Mouse (Mus musculus) gastrocnemius, adult 2 months (tissue): ENCODE data around the gene Adgrl3. TPM values are rescaled to one million over a fixed set of nuclear protein-coding genes. Genes with fewer than 3 reads are reported as not detected.

Source experiments
- DNase-seq: peaks from one replicate; pipeline ENCODE4 v3.0.0; 2022
- H3K27ac ChIP-seq: fragments of 200-600 bp; 2 replicates; pipeline ENCODE4 v1.8.1; 2022; ENCODE audit warnings: mild to moderate bottlenecking
- H3K4me3 ChIP-seq: fragments of 200-600 bp; 2 replicates; pipeline ENCODE4 v1.8.1; 2022; ENCODE audit warnings: mild to moderate bottlenecking, moderate library complexity
- CTCF ChIP-seq: fragments of 200-600 bp; IDR thresholded peaks from 2 replicates; pipeline ENCODE4 v1.8.1; 2022; ENCODE audit warnings: antibody characterized with exemption, mild to moderate bottlenecking, moderate library complexity
- intact Hi-C: fragments of 180-260 bp; cut with DNase I; formaldehyde crosslinking; loops from one replicate; pipeline ENCODE4 v1.15.1; 2025
- total RNA-seq, 2 experiments: library from RNA; stranded (reverse); gene quantifications; 2 replicates each; pipeline ENCODE4 v1.2.3; 2021

Adgrl3 gene
- total RNA-seq, 2 experiments from 2014 or later: 0.51 to 0.73 TPM

DNA sequence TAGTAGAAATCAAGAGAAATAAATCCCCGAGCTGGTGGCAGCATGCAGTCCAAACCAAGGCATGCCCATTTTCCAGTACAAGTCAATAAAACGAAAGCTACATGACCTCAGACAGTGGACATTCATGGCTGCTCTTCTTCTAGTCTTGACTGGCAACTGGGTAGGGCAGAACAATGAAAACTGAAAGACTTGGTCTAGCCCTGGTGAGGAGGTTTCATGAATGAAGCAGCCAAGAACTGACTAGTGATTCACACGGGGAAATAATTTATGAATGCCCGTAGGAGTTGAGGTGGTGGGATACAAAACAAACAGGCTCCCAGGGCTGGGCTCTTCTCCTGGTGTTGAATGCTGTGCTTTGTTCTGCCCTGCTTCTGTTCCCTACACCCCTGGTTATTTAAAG lies 34.7 kb downstream of the Adgrl3 start:
- H3K27ac ChIP-seq: no peak overlapping the region
- TF ChIP-seq CTCF: no peak
- no peak for DNase-seq
- intact Hi-C loops: no loop called here
- no peak overlapping the region for H3K4me3 ChIP-seq

DNA sequence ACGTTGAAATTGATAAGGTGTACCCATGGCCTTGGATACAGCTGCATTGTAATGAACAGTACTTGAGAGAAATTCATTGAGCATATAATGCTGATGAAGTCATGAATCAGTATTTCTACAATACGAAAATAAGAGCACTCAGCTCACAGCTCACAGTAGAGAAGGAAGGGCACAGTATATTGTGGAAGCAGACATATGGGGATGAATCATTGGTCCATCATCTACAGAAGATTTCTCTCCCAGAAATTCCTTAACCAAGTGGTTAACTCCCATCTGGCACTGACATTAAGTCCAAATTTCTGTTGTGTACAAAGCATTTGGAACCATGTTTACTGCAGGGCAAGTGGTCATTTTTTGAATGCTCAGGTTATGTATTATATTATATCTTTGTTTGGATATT lies 35.3 kb downstream of the Adgrl3 start:
- H3K4me3 ChIP-seq: no peak overlapping the region
- no peak for DNase-seq
- intact Hi-C loops: no loop called here
- H3K27ac ChIP-seq: no peak overlapping the region
- no peak for TF ChIP-seq CTCF

DNA sequence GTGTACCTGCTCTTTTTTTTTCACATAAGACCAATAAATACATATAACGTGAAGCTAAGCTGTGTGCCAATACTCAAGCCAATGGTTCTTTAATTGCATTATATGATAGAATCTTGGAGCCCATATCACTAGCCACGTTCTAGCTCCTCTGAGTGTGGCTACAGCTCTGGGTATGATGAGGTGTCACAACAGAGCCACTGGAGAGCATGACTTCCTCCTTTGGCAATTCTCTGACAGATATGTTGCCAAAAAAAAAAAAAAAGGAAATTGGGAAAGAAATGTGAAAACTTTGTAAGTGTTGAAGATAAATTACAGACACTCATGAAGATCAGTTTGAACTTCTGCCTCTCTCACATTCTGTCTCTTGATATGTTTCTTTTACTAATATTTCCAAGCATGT lies 38.2 kb downstream of the Adgrl3 start:
- Histone ChIP-seq H3K4me3 (no peak overlapping the region), H3K27ac (no peak overlapping the region)
- intact Hi-C loops: no loop called here
- no peak for DNase-seq
- TF ChIP-seq CTCF: no peak

DNA sequence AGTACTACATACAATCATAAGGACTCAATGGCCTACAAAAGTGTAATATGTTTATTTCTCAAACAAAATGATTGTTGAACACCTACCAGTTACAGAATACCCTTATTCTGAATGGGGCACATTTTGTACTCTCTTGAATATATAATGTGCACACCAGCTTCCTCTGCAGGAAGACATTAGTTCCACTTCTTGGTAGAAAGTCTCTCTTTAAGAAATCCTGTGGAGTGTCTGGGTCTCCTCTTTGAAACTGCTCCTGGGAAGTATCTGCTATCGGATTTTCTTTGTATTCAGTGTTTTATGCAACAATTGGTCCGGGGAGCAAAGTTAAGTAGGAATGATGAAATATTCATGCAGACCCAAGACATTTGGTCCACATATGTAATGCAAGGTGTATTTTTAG lies 41.0 kb downstream of the Adgrl3 start:
- no peak for TF ChIP-seq CTCF
- no peak overlapping the region for H3K4me3 ChIP-seq
- no peak overlapping the region for H3K27ac ChIP-seq
- intact Hi-C loops: no loop called here
- DNase-seq: no peak

DNA sequence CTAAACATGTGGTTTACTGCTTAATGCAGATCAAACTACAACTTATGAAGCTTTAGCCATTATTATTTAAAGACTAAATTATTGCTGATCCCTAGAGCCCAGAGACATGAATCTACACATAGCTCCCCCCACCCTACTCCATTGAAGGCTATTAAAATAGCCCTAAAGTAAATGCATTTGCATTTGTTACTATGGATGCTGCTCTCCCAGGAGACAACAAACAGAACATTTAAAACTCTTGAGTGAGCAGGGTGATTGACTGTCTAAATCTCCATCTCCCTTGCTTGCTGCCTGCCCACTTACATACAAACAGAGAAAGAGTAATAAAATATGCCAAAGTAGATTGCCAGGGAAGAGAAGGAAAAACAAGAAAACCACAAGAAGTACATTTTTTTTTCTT lies 41.4 kb downstream of the Adgrl3 start:
- no peak overlapping the region for H3K27ac ChIP-seq
- intact Hi-C loops: no loop called here
- no peak for DNase-seq
- no peak overlapping the region for H3K4me3 ChIP-seq
- no peak for TF ChIP-seq CTCF

DNA sequence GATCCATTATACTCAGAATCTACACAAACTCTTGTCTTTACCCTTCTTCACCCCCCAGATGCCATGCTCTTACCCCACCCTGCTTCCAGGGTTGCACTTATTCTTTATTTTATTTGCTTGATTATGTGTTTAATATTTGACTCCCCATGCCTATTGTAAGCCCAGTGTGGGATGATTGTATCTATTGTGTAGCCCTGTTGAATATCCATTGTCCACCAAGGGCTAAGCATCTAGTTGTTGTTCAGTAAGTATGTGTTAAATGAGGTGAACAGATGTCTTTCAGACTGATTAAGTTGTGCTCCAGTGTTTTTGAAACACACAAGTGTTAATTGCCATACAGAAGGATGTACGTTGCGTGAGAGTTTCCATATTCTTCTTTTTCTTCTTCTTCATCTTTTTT lies 44.1 kb downstream of the Adgrl3 start:
- intact Hi-C loops: no loop called here
- no peak overlapping the region for H3K4me3 ChIP-seq
- DNase-seq: no peak
- H3K27ac ChIP-seq: no peak overlapping the region
- TF ChIP-seq CTCF: no peak

DNA sequence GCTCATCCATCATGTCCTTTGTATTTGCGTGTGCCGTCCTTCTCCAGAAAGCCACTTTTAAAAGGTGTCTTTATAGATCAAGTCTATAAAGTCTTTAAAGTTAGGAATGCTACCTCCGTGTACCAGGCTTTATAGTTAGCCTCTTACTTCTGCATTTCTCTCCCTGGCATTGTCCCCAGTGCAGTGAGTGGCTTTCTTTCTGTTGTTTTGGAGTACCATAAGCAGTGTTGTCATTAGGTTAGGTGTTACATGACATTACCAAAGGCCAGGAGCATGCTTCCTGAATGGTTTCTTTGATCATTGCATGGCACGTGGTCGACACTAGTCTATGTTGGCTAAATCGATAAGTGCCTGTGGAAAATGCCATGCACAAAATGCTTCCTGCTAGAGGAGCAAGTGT lies 48.2 kb downstream of the Adgrl3 start:
- intact Hi-C loops: no loop called here
- TF ChIP-seq CTCF: no peak
- Histone ChIP-seq H3K4me3 (no peak overlapping the region), H3K27ac (no peak overlapping the region)
- DNase-seq: no peak

DNA sequence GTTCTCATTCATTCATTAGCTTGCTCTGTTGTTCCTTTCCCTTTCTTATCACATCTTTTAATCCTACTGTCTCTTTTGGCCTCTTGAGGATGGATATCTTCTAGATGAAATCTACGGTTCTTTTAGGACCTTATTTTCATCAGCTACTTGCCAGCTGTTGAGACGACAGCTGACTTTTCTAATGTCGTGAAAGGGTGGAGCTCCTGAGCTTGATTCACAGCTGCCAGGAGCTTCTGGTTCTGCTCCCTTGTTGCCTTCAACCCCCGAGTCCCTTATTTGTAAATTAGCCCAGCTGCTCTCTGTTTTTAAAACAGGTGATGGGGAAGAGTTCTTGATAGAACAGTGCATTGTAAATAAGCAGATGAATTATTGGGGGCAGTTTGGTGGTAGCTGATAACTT lies 48.9 kb downstream of the Adgrl3 start:
- intact Hi-C loops: no loop called here
- no peak for TF ChIP-seq CTCF
- Histone ChIP-seq H3K4me3 (no peak overlapping the region), H3K27ac (no peak overlapping the region)
- no peak for DNase-seq

DNA sequence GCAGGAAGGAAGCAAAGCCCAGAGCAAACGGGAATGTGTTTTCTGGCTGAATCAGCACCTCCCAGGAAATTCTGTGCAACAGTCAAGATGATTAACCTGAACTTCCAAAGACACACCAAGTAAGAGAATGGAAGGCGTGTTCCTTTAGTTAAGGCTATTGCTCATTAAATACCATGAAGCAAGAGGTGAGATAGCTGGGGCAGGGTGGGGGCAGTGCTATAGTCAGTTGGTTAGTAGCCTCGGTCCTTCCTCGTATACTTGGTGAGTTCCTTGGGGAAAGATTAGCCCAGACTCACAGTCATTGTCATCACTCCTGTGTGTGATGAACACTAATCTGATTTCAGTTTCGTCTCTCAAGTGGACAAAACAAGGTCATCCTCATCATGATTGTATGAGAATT lies 53.0 kb downstream of the Adgrl3 start:
- H3K4me3 ChIP-seq: no peak overlapping the region
- TF ChIP-seq CTCF: no peak
- intact Hi-C loops: no loop called here
- DNase-seq: no peak
- H3K27ac ChIP-seq: no peak overlapping the region

DNA sequence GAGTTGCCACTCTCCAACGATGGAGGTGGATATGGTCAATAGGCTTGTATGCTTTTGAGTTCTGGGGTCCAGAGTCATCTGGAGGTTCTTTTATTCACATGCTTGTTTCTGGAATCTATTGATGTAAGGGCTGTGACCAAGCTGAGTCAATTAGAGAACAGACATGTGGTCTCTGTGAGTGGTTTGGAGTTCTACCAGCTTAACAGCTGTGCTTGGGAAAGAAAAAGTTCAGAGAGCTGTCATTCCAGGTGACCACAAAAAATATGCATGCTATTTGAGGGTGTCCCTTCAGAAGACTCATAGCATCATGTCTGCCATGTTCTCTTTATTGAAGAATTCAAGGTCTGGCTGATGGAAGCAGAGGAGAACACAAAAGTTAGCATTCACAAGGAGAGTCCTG lies 53.9 kb downstream of the Adgrl3 start:
- no peak overlapping the region for H3K4me3 ChIP-seq
- no peak for DNase-seq
- H3K27ac ChIP-seq: no peak overlapping the region
- intact Hi-C loops: no loop called here
- no peak for TF ChIP-seq CTCF

DNA sequence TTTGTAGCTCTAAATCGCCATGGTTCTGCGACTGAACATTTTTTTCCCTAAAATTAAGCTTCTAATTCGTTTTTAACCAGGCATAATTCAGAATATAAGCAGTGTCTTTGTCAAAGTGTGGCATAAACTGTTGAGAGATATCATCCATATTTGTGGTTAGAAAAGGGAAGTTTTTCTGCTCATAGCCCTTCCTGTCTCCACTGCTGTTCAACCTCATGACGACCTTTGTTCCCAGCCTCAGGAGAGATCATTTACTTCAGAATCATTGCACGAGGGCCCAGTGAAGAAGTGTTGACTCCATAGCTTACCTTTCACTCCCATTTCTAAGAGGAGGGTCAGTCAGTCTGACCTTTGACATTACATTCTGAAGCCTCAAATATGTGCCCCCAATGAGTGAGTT lies 56.4 kb downstream of the Adgrl3 start:
- TF ChIP-seq CTCF: no peak
- no peak overlapping the region for H3K4me3 ChIP-seq
- H3K27ac ChIP-seq: no peak overlapping the region
- intact Hi-C loops: no loop called here
- DNase-seq: no peak

DNA sequence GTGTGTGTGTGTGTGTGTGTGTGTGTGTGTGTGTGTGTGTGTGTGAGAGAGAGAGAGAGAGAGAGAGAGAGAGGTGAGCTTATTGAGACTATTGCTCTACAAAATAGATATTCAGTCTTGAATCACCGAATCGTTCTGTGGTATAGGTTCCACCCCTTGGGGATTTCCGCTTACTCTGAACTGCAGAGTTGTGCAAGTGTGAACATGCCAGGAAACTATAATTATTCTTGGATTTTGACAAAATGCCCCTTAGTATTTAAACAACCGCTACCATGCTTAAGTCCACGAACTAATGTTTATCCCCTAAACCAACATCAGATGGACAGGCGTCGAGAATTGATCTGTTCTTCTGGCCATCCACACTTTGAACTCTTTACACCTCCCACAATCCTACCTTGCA lies 57.1 kb downstream of the Adgrl3 start:
- intact Hi-C loops: no loop called here
- H3K27ac ChIP-seq: no peak overlapping the region
- H3K4me3 ChIP-seq: no peak overlapping the region
- DNase-seq: no peak
- TF ChIP-seq CTCF: no peak

DNA sequence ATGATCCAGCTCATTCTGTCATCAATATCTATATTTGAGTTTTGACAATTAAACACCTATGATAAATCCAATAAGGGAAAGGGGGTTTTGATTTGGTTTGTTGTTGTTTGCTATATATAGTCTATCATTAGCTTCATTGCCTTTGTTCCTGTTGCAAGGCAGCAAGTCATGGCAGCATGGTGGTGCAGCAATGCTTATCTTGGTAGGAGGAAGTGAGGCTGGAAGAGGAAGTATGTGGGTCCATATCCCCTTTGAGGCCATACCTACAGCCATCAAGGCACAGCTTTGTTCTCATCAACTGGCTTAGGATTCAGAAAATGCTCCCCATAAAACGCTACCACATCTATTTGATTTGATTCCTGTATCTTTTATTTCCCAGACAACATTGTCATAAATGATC lies 58.1 kb downstream of the Adgrl3 start:
- no peak overlapping the region for H3K4me3 ChIP-seq
- H3K27ac ChIP-seq: no peak overlapping the region
- DNase-seq: no peak
- intact Hi-C loops: no loop called here
- TF ChIP-seq CTCF: no peak

DNA sequence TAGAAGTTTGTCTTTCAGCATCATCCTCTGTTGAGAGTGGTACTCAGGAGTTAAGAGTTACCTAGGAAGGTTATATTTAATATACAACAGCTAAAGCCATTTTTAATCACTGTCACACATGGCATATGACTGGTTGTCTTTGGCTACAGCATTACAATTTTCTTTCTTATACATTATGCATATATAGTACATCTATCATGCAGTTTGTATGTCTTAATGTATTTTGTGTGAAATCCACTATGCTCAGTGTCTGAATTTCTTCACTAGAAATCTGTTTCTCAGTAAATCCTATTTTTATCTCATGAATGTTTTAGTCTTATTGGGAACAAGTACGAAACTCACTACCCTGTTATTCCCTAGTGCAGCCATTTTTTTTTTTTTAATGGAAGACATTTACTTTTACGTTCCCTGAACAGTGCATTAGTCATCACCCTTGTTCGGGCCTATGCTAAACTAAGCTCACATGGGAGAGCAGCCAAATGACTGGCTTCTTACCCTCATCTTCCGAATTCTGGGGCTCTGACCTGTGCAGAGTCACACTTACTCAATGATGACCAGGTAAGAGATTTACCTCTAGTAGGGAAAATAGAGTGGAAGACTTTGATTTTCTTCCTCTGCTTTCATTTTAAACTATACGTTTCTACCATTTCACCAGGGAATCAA lies 63.9 kb downstream of the Adgrl3 start:
- no peak overlapping the region for H3K4me3 ChIP-seq
- intact Hi-C loops: no loop called here
- no peak overlapping the region for H3K27ac ChIP-seq
- no peak for DNase-seq
- no peak for TF ChIP-seq CTCF
